Mouse (Mus musculus): ENCODE data around the gene Dnase2b.

Dnase2b gene

DNA sequence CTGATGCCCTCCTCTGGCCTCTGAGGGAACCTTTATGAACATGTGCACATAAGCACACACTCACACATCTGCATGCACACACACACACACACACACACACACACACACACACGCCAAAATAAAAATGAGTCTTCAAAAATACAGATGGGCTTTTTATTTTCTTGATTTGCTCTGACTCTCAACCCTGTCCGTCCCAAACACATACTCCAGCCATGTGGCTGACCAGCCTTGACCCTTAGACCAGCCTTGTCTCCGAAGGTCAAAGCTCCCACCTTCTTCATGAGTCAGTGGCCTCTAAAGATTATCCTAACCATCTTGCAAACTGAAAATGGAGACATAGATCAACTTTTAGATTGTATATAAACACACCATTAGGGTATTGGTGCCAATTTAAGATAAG lies 45.8 kb downstream of the Dnase2b start:
- no peak for DNase-seq (ENCODE audit: low spot score)

DNA sequence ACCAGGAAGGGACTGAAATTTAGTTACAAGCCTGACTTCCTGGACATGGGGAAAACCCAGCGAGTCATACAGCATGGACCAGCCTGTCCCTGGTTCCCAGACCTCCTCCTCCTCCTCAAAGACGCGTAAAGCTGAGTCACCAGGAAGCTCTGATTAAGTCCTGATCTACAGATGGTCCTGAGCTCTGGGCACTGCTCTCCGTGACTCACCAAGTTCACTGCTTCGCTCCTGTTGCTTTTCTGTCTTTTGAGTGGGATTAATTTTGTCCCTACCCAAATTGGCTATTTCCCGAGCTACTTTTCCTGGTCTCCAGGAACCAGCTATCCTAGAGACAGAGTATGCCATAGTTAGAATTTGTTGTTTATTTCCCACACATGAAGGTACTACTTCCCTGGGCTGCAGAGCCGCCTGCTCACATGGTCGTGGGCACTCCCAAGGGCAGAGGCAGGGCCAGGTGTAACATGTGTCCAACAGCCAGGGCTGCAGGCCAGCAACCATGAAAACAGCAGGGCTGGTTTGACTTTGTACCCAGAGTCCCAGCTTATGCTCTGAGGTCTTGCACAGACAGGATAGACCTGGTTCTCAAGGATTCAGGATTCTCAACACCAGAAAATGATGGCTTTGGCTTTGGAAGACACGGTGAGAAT lies 47.4 kb downstream of the Dnase2b start:
- DNase-seq (ENCODE audit: low spot score), result no peak

DNA sequence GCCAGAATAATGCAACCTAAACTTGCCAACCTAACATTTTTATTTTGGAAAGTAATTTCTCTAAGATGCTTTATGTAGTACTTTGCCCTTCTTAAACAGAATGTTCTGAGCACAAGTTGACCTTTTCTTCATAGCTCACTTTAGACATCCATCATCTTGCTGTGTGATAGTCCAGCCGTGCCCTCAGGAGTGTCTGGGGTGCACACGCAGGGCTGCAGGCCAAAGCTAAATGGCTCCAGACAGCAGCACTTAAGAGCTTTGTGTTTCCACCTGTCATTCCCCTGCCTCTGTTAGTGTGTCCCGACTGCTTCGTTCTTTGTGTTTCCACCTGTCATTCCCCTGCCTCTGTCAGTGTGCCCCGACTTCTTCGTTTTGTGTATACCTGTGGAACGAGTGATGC lies 48.0 kb downstream of the Dnase2b start:
- DNase-seq (ENCODE audit: low spot score), result no peak

DNA sequence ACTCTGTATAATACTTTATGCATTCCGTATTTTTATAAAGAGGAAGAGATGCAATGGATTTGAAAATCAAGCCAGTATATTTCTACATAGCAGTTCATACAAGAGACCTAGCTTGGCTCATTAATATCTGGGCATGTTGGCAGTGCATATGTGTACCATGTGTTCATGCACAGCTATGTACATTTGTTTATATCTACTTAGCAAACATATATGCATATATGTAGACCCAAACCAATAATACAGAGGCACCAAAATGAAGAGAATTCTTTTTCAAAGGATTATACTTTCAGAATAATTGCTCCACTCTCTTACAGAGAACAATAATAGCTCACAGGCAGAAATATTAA lies 50.4 kb downstream of the Dnase2b start:
- no peak for DNase-seq (ENCODE audit: low spot score)

DNA sequence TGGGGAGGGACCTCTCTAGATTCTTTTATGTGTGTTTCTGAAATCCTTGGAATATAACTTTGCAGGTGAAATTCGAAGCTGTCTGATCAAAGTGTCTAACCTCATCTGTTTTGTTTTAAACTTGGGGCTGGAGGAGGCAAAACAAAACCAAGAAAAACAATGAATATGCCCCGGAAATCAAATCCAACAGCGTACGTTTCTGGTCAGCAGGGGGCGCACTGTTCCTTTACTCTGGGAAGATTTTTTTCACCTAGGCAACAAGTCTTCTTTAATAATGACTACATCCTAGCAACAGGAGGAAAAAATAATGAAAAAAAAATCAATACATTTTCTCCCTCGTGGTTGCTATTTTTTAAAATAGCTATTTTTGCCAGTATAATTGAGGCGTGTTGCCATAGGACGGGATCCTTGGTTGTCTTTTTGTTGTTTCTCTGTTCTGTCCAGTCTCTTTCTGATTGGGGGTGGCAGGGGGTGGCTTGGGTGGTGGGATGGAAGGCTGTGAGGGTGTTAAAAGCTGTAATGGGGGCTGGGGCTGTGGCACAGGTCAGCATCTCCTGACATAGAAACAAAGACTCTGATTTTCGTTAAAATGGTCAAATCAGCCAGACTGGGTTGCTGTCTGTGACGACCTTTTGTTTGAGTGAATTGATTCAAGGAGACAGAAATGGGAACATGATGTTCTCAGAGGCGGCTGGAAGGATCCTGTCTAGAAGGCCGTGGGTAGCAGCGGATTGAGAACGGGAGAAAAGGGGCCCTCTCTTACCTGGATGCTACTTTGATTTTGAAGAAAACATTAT lies 50.9 kb downstream of the Dnase2b start:
- DNase-seq (ENCODE audit: low spot score), result peak; percentile 90

DNA sequence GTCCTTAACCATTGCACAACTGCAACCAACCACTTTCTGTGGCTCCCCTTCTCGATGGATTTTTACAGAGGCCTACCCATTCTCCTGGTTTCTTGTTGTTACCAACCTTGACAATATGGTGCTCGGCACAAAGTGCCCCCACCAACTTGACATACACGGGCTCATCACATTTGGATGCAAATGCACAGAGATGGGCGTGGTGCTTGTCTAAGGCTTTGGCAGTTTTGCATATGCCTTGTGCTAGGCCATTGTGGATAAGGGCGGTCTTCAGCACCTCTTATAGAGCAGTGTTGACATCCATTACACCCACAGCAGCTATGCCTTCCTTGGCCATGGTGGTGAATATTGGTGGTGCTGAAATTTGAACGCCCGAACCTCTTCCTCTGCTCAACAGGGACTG lies 52.5 kb downstream of the Dnase2b start:
- DNase-seq (ENCODE audit: low spot score), result no peak

DNA sequence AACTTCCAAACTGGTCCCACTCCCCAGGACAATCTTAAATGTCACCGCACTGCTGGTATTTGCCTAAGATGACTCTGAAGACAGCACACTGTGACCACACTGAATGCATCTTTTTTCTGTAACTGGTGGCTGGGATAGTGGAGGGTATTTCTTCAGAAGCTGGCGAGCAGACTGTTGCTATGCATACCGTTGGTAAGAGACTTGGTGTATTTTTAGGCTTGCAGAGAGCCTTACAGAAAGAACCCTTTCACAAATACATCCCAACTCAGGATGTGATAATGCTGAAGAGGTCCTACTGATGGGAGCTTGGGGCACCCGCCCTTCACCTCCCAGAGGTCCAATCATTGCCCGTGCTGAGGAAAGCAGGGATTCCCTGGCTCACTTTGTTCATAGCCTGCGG lies 57.9 kb downstream of the Dnase2b start:
- DNase-seq (ENCODE audit: low spot score), result no peak

DNA sequence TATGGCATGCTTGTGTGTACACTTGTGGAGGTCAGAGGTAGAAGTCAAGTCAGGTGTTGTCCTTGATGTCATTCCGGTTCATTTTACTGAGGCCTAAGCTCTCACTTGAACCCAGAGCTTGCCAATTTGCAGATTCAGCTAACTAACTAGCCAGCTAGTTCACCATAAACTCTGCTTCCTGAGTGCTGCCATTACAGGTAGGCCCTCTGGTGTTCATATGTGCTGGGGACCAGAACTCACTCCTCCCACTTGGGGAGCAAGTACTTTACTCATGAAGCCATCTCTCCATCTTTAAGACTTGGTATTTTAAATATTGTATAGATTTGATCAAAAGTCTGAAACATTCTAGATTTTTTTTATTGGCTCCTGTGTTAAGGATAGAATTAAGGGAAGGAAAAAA lies 58.8 kb downstream of the Dnase2b start:
- DNase-seq (ENCODE audit: low spot score), result no peak

DNA sequence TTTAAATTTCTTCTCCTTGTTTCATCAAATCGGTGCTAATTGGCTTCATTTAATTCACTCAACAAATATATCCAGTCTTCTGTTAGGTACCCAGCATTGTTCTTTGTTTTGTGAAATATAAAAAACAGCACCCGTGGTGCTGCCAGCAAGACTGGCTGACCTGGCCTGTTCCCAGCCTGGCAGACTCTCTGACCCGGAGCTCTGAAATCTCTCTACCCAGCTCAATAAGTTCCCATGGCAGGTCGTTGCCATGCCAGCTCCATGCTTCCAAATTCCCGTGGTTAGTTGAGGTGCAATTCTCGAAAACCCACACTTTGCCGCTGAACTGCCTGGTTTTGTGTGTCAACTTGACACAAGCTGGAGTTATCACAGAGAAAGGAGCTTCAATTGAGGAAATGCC lies 60.6 kb downstream of the Dnase2b start:
- DNase-seq (ENCODE audit: low spot score), result no peak

DNA sequence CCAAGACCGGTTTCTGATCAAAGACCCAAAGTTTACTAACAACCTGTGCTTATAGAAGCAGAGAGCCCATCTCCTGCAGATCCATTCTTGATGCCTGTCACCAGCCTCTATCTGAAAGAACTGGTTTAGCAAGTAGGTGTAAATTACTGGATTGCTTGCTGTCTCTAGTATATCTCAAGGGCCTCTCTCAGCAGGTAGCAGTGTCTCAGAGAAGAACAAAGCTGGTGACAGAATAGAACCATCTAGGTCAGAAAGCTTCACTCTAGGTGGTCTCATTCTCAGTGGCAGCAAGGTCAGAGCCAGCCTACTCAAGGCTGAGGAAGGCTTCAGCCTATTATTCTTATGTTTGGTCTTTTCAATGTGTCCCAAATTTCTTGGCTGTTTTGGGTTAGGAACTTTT lies 71.8 kb downstream of the Dnase2b start:
- DNase-seq (ENCODE audit: low spot score), result no peak

DNA sequence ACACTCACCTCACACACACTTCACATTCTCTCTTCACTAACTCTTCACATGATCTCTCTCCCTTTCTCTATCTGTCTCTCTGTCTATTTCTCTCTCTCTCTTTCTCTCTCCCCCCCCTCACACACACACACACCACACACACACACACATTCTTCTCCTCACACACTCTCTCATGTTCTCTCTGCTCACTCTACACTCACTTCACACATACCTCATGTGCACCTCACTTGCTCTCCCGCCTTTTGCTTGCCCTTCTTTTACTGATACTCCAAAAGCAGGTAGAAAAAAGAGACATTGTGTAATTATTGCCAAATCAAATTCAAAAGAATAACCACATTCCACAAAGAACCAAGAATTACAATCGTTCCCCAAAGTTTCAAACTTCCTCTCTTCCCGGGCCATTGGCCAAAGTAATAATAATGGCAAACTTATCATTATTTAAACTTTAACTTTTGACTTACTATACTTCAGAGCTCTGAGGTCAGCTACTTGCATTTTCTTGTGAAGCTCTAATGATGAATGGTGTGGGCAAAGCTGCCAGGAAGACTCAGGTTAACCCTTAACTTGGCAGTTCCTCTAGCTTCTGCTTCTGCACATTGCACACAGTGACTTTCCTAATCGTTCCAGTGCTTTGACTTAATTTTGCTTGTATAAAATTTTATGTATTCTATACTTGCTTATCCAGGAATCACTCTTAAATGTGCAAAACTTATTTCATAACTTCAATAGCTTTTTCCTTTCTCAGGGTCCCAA lies 74.7 kb downstream of the Dnase2b start:
- no peak for DNase-seq (ENCODE audit: low spot score)

DNA sequence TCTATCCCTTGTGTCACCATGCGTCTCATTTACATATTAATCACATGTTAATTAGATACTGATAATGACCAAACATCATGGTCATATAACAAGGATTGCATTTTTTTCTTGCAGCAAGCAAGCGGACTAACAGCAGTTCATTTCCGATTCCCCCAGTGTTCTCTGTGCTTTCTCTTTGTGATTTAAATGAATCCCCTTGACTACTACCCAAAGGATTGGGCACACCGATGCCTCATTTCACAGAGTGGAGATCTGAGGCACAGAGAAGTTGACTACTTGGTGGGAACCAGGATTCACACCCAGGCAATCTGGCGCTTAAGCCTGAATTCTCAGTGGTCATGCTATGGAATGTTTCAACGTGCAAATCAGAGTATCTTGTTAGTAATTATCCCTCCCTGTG lies 80.4 kb downstream of the Dnase2b start:
- DNase-seq (ENCODE audit: low spot score), result no peak

All from embryo, embryonic 10.5 days (tissue).